Mouse (Mus musculus) cerebellum, adult 2 months (tissue): ENCODE data around the gene Nxnl1. TPM values are rescaled to one million over a fixed set of nuclear protein-coding genes. Genes with fewer than 3 reads are reported as not detected.

ENCODE experiments used
- DNase-seq, 2 experiments: peaks; one replicate each; pipeline ENCODE4 v3.0.0; 2021
- H3K27ac ChIP-seq: fragments of 200-500 bp; 2 replicates; pipeline ENCODE4 v1.5.1; 2012; ENCODE audit warnings: low read length, control low read depth, inconsistent platforms; ENCODE audit not compliant: insufficient read depth
- H3K27me3 ChIP-seq: fragments of 200-500 bp; 2 replicates; pipeline ENCODE4 v1.6.1; 2012; ENCODE audit warnings: inconsistent platforms, mild to moderate bottlenecking, low read length, moderate library complexity; ENCODE audit not compliant: control insufficient read depth, insufficient read depth
- H3K4me1 ChIP-seq: fragments of 200-500 bp; 2 replicates; pipeline ENCODE4 v1.6.1; 2011; ENCODE audit warnings: low read length; ENCODE audit not compliant: control insufficient read depth, insufficient read depth
- H3K4me3 ChIP-seq: fragments of 200-500 bp; replicated peaks from 2 replicates; pipeline ENCODE3; 2011; ENCODE audit warnings: mild to moderate bottlenecking, low read depth, low read length, control low read depth; ENCODE audit not compliant: insufficient read depth
- CTCF ChIP-seq: fragments of 200-500 bp; IDR thresholded peaks from 2 replicates; pipeline ENCODE4 v1.5.1; 2011; ENCODE audit warnings: low read depth, mild to moderate bottlenecking, control low read depth, low read length, moderate library complexity, borderline replicate concordance; ENCODE audit not compliant: insufficient read depth
- POLR2A ChIP-seq: fragments of 200-500 bp; IDR thresholded peaks from 2 replicates; pipeline ENCODE4 v1.6.1; 2011; ENCODE audit warnings: low read length, control low read depth, borderline replicate concordance; ENCODE audit not compliant: insufficient read depth
- WGBS: fragments of 180-500 bp; shearing (Covaris S2); methylation state at CpG from one replicate; pipeline ENCODE4 v1.1.7; 2018; 5-methylcytosine and 5-hydroxymethylcytosine counted together
- polyA plus RNA-seq: library from polyadenylated mRNA; depleted of rRNA; stranded (reverse); fragments of >200 nt; gene quantifications from 2 replicates; pipeline ENCODE4 v1.2.3, GENCODE M21; 2012

The Nxnl1 gene
- polyA plus RNA-seq, 1 experiment = 0.10 TPM

GRCm38 (mm10) chr8:71558958-71559690, 7.3 kb downstream of the Nxnl1 start:
- DNase-seq = no peak
- 10% methylated on average over 24 of the region's 24 CpGs for WGBS
- Histone ChIP-seq H3K4me3 (no peak overlapping the region), H3K27me3 (peaks cover 3% of the 10 kb centered on the region; the same call in 1 of the 2 replicates), H3K27ac (no peak overlapping the region), H3K4me1 (no peaks in the 10 kb centered on the region)
- TF ChIP-seq POLR2A = no peak
- no peak for TF ChIP-seq CTCF

GRCm38 (mm10) chr8:71558071-71558957, 8.1 kb downstream of the Nxnl1 start, which contains the start of gene Tmem221:
Gene Tmem221 (minus strand): TSS chr8:71558871.
- peaks cover 3% of the 10 kb centered on the region; the same call in 1 of the 2 replicates for H3K27me3 ChIP-seq
- no peak for DNase-seq
- TF ChIP-seq CTCF (no peak), POLR2A (no peak)
- WGBS = 6% methylated on average over 70 of the region's 70 CpGs
- H3K27ac ChIP-seq = no peak within 1 kb of the TSS
- H3K4me1 ChIP-seq = no peaks in the 10 kb centered on the region
- no peak within 1 kb of the TSS for H3K4me3 ChIP-seq

- Histone ChIP-seq H3K4me1 (no peaks in the 10 kb centered on the region), H3K4me3 (no peak overlapping the region), H3K27me3 (peaks cover 3% of the 10 kb centered on the region; the same call in 1 of the 2 replicates), H3K27ac (no peak overlapping the region)
- no peak for DNase-seq
- WGBS = 85% methylated on average over 2 of the region's 2 CpGs
- TF ChIP-seq POLR2A = no peak
- no peak for TF ChIP-seq CTCF
These were observed 11.8 kb downstream of the Nxnl1 start for GRCm38 (mm10) chr8:71554644-71555043.

DNA sequence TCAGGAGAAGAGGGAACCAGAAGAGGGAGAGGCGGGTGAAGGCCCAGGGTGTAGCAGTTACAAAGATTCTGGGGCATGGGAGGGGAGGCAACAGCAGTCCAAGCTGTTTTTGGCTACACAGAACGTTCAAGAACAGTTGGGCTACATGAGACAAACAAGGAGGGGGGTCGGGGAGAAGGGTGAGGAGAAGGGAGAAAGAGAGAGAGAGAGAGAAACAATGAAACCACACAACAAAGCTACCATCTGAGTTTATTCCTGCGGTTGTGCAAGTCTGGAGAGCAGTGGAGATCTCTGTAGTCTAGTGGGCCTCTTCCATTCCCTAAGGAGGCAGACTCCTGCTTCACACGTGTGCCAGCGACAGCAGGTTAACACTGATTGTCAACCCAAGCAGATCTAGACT, 12.4 kb downstream of the Nxnl1 start:
- TF ChIP-seq CTCF (no peak), POLR2A (no peak)
- no peak for DNase-seq
- Histone ChIP-seq H3K27me3 (peaks cover 3% of the 10 kb centered on the region; the same call in 1 of the 2 replicates), H3K27ac (no peak overlapping the region), H3K4me1 (no peaks in the 10 kb centered on the region), H3K4me3 (no peak overlapping the region)
- 45% methylated on average over 6 of the region's 6 CpGs for WGBS

DNA sequence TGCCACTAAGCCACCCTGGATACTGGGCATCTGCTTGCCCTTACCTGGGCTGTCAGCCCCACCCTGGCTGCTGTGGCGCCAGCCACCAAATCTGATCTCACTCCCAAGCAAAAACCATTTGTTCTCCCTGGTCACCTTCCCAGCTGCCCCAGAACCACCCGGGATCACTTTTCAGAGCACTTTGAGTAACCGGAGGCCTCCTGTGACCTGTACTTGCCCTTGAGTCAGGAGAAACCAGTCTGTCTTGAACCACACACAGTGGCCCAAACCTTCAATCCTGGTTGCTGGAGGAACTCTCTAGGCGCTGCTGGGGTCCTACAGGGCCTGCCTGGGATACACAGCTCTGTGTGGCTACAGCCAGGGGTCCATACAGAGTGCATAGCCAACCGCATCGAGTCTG, 13.6 kb downstream of the Nxnl1 start:
- no peak for TF ChIP-seq POLR2A

GRCm38 (mm10) chr8:71550754-71551153, 15.6 kb downstream of the Nxnl1 start:
- no peak for DNase-seq
- Histone ChIP-seq H3K4me1 (no peaks in the 10 kb centered on the region), H3K27ac (no peak overlapping the region), H3K4me3 (no peak overlapping the region), H3K27me3 (no peaks in the 10 kb centered on the region)
- TF ChIP-seq POLR2A = no peak
- no peak for TF ChIP-seq CTCF
- WGBS = 61% methylated on average over 7 of the region's 7 CpGs

More for the DNA sequence above, 13.6 kb downstream of the Nxnl1 start:
- 67% methylated on average over 6 of the region's 6 CpGs for WGBS
- Histone ChIP-seq H3K27ac (no peak overlapping the region), H3K27me3 (no peaks in the 10 kb centered on the region), H3K4me1 (no peaks in the 10 kb centered on the region), H3K4me3 (no peak overlapping the region)
- DNase-seq = no peak

- no peak overlapping the region for H3K4me3 ChIP-seq
- WGBS = 88% methylated on average over 7 of the region's 7 CpGs
- TF ChIP-seq CTCF (no peak), POLR2A (no peak)
These were observed 18.8 kb downstream of the Nxnl1 start for GRCm38 (mm10) chr8:71547590-71547989.

More at GRCm38 (mm10) chr8:71547590-71547989, 18.8 kb downstream of the Nxnl1 start:
- no peak overlapping the region for H3K27ac ChIP-seq
- no peak for DNase-seq
- H3K27me3 ChIP-seq = no peaks in the 10 kb centered on the region
- H3K4me1 ChIP-seq = 0 out of 2 replicates have a peak, but pooled peaks cover 3% of the 10 kb centered on the region
